Mouse (Mus musculus) lung, postnatal 0 days (tissue): Measurements from ENCODE around the gene Nwd2.

Source experiments
- CTCF ChIP-seq: IDR thresholded peaks from 2 replicates; pipeline ENCODE4 v1.5.1; 2016; ENCODE audit warnings: antibody characterized with exemption, mild to moderate bottlenecking
- EP300 ChIP-seq: IDR thresholded peaks from 2 replicates; pipeline ENCODE4 v1.6.1; 2016; ENCODE audit warnings: antibody characterized with exemption, mild to moderate bottlenecking, control low read depth

DNA sequence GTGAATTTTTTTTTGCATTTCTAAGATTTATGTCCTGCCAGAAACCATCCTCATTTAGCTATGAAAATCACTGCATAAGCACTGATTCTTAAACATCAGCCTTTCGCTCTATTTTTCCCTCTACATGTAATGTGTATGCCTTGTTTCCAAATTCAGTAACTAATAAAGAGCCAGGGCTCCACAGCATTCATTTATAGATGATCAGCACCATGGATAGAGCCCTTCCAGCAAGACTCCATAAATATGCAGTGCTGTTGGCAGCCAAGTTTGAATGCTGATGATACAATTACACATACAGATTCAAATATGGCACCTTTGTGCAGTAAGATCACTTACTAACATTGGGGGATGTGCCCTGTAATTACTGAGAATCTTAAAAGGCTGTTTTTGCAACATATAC lies 40.2 kb downstream of the Nwd2 start:
- TF ChIP-seq EP300 (no peak), CTCF (no peak)
